In the genomic region with DNA sequence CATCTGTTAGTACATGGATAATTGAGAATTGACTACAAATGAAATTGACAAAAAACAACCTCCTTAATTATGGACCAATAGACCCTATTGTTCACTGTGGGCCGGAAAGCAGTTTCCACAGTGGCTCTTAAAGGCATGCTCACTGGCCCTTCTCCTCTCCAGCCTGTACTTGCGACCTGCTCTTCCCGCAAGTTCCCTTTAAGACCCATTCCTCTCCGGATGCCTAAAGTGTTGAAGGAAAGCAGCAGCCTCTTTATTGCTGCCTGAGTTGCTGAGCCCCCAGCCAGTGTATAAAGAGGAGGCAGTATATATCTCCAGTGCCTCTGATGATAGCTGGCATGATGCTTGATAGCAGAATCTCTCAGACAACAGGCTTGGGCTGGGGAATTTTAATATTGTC, we compare ENCODE assay signal across 16 mouse cellular contexts.
DNase-seq lines count a peak whose midpoint lies in the region; ATAC-seq lines count a peak whose summit lies in the region.
"Had no signal": no experiment of that assay in that cellular context is flagged by ENCODE, and none has a peak within 500 bp of the region (broad histone marks: within the 10 kb centered on the region; RNA-seq: fewer than 3 reads in every experiment).

No protein-coding gene starts in this region.

- H3K27ac ChIP-seq in midbrain, embryonic 13.5 days, result peak overlapping the region; percentile 58; the same call in 1 of the 2 replicates
- no peak overlapping the region for H3K27ac ChIP-seq in midbrain, embryonic 10.5 days (replicated peaks)
- H3K27ac ChIP-seq in forebrain, embryonic 16.5 days (ENCODE audit: low read length), result no peak overlapping the region
- H3K27ac ChIP-seq in neural tube, embryonic 15.5 days (replicated peaks), result peak overlapping the region; percentile 81
- H3K27ac ChIP-seq: kidney, postnatal 0 days had no signal

- H3K27me3 ChIP-seq in midbrain, embryonic 13.5 days, result no peaks in the 10 kb centered on the region
- H3K27me3 ChIP-seq in midbrain, embryonic 10.5 days (ENCODE audit: low read depth, poor library complexity, severe bottlenecking), result no peaks in the 10 kb centered on the region
- no peaks in the 10 kb centered on the region for H3K27me3 ChIP-seq in forebrain, embryonic 16.5 days (replicated peaks; ENCODE audit: control insufficient read depth, insufficient read depth, low read length)
- H3K27me3 ChIP-seq in neural tube, embryonic 15.5 days (replicated peaks), result no peaks in the 10 kb centered on the region

- H3K9me3 ChIP-seq in midbrain, embryonic 13.5 days, result no peaks in the 10 kb centered on the region
- no peaks in the 10 kb centered on the region for H3K9me3 ChIP-seq in midbrain, embryonic 10.5 days (replicated peaks)
- no peaks in the 10 kb centered on the region for H3K9me3 ChIP-seq in forebrain, embryonic 16.5 days (ENCODE audit: control insufficient read depth, low read length)
- no peaks in the 10 kb centered on the region for H3K9me3 ChIP-seq in neural tube, embryonic 15.5 days (replicated peaks)

- peak; percentile 63; the same call in 1 of the 2 replicates for ATAC-seq in midbrain, embryonic 13.5 days
- 0 out of 2 replicates have a peak, but pooled peaks have one; percentile 36 for ATAC-seq in forebrain, embryonic 16.5 days
- ATAC-seq in neural tube, embryonic 15.5 days (ENCODE audit: low FRiP score), result peak; percentile 91
- ATAC-seq: intestine, embryonic 16.5 days had no signal

- H3K9ac ChIP-seq in midbrain, embryonic 13.5 days (replicated peaks), result no peak overlapping the region
- H3K9ac ChIP-seq in forebrain, embryonic 16.5 days (replicated peaks; ENCODE audit: low read depth, low read length), result no peak overlapping the region; the same call in 1 of the 2 replicates
- H3K9ac ChIP-seq in neural tube, embryonic 15.5 days (replicated peaks), result no peak overlapping the region

- no peak for DNase-seq in midbrain, embryonic 10.5 days (ENCODE audit: low spot score)
- DNase-seq in hindlimb bud, embryonic 11.5 days (ENCODE audit: extremely low spot score, low read depth, low spot score), result peak; percentile 14
- no peak for DNase-seq in adrenal gland, postnatal 10 days
- DNase-seq in gastrocnemius, postnatal 14 days, result no peak
- no peak for DNase-seq in adrenal gland, postnatal 25 days
- DNase-seq: cerebellum, postnatal 36 days; heart, adult 18-20 months; liver; lung, adult 18-20 months; lung, postnatal 4 days; thymus, postnatal 4 days had no signal

- H3K4me3 ChIP-seq in midbrain, embryonic 13.5 days (replicated peaks), result no peak overlapping the region
- H3K4me3 ChIP-seq in midbrain, embryonic 10.5 days, result no peak overlapping the region
- H3K4me3 ChIP-seq in forebrain, embryonic 16.5 days (replicated peaks; ENCODE audit: low read length), result no peak overlapping the region
- H3K4me3 ChIP-seq in neural tube, embryonic 15.5 days (replicated peaks), result no peak overlapping the region

- peaks cover 16% of the 10 kb centered on the region for H3K4me1 ChIP-seq in midbrain, embryonic 13.5 days (replicated peaks)
- H3K4me1 ChIP-seq in midbrain, embryonic 10.5 days, result peaks cover 15% of the 10 kb centered on the region
- H3K4me1 ChIP-seq in forebrain, embryonic 16.5 days (replicated peaks; ENCODE audit: control insufficient read depth, insufficient read depth, low read length), result peaks cover 8% of the 10 kb centered on the region
- peaks cover 27% of the 10 kb centered on the region for H3K4me1 ChIP-seq in neural tube, embryonic 15.5 days

- WGBS in midbrain, embryonic 13.5 days, result 39% methylated on average over 4 of the region's 4 CpGs
- WGBS in midbrain, embryonic 10.5 days, result 42% methylated on average over 4 of the region's 4 CpGs
- 22% methylated on average over 4 of the region's 4 CpGs for WGBS in forebrain, embryonic 16.5 days
- WGBS in neural tube, embryonic 15.5 days, result 8% methylated on average over 4 of the region's 4 CpGs

- no peak overlapping the region for H3K4me2 ChIP-seq in midbrain, embryonic 13.5 days (replicated peaks)
- no peak overlapping the region for H3K4me2 ChIP-seq in forebrain, embryonic 16.5 days (ENCODE audit: low read length)
- peak overlapping the region; percentile 25 for H3K4me2 ChIP-seq in neural tube, embryonic 15.5 days

- no peaks in the 10 kb centered on the region for H3K36me3 ChIP-seq in midbrain, embryonic 13.5 days
- H3K36me3 ChIP-seq in midbrain, embryonic 10.5 days, result no peaks in the 10 kb centered on the region
- no peaks in the 10 kb centered on the region for H3K36me3 ChIP-seq in forebrain, embryonic 16.5 days (ENCODE audit: control insufficient read depth, insufficient read depth)
- no peaks in the 10 kb centered on the region for H3K36me3 ChIP-seq in neural tube, embryonic 15.5 days

- intact Hi-C loops in gastrocnemius, postnatal 14 days (cut with DNase I; ENCODE audit: low total_unique reads), result no loop called here

Comparison
In these comparisons a context has a peak if more than half of its experiments do, and no peak if none do; other contexts are left out.
1. H3K27ac ChIP-seq: peak in midbrain, embryonic 13.5 days (single experiment) and neural tube, embryonic 15.5 days (single experiment); none in midbrain, embryonic 10.5 days (single experiment) and forebrain, embryonic 16.5 days (single experiment).
2. ATAC-seq: peak in every context shown above with its lines; median percentile 91 in neural tube, embryonic 15.5 days; 63 in midbrain, embryonic 13.5 days; 36 in forebrain, embryonic 16.5 days.